Mouse (Mus musculus) forelimb bud, embryonic 11.5 days (tissue): ENCODE results near the gene Nalcn.

Source experiments
- DNase-seq: peaks from one replicate; pipeline ENCODE4 v3.0.0-alpha.2; 2012; ENCODE audit warnings: low read depth, low spot score

Nalcn gene

GRCm38 (mm10) chr14:123512923-123513322 is 114.0 kb downstream of the Nalcn start:
- DNase-seq: no peak

- no peak for DNase-seq
Measured at GRCm38 (mm10) chr14:123495544-123495943, 131.4 kb downstream of the Nalcn start.

- no peak for DNase-seq
Measured at GRCm38 (mm10) chr14:123488575-123489207, 138.3 kb downstream of the Nalcn start.

- no peak for DNase-seq
Measured at GRCm38 (mm10) chr14:123462026-123462425, 164.9 kb downstream of the Nalcn start.

- DNase-seq: no peak
Measured at GRCm38 (mm10) chr14:123446031-123446430, 180.9 kb downstream of the Nalcn start.

GRCm38 (mm10) chr14:123435542-123435941 is 191.4 kb downstream of the Nalcn start:
- DNase-seq: no peak

- DNase-seq: no peak
Measured at GRCm38 (mm10) chr14:123376167-123376855, 250.6 kb downstream of the Nalcn start.

GRCm38 (mm10) chr14:123371522-123371921 is 255.4 kb downstream of the Nalcn start:
- peak; percentile 32 for DNase-seq

- no peak for DNase-seq
Measured at GRCm38 (mm10) chr14:123359691-123360090, 267.3 kb downstream of the Nalcn start.

GRCm38 (mm10) chr14:123352973-123353372 is 274.0 kb downstream of the Nalcn start:
- DNase-seq: peak; percentile 77

- DNase-seq: no peak
Measured at GRCm38 (mm10) chr14:123331841-123332240, 295.1 kb downstream of the Nalcn start.

GRCm38 (mm10) chr14:123314369-123314768 is 312.6 kb downstream of the Nalcn start:
- no peak for DNase-seq

GRCm38 (mm10) chr14:123312371-123312770 is 314.6 kb downstream of the Nalcn start:
- no peak for DNase-seq

GRCm38 (mm10) chr14:123296068-123296467 is 330.9 kb downstream of the Nalcn start:
- DNase-seq: no peak

- no peak for DNase-seq
Measured at GRCm38 (mm10) chr14:123291118-123292007, 335.6 kb downstream of the Nalcn start.

GRCm38 (mm10) chr14:123282165-123282564 is 344.8 kb downstream of the Nalcn start:
- no peak for DNase-seq

GRCm38 (mm10) chr14:123272121-123272520 is 354.8 kb downstream of the Nalcn start:
- no peak for DNase-seq

- DNase-seq: no peak
Measured at GRCm38 (mm10) chr14:123240738-123241137, 386.2 kb downstream of the Nalcn start.

GRCm38 (mm10) chr14:123239945-123240344 is 387.0 kb downstream of the Nalcn start:
- DNase-seq: peak; percentile 8

- DNase-seq: no peak
Measured at GRCm38 (mm10) chr14:123237002-123237401, 389.9 kb downstream of the Nalcn start.

GRCm38 (mm10) chr14:123232630-123233206 is 394.2 kb downstream of the Nalcn start:
- no peak for DNase-seq
